Mouse (Mus musculus) cerebellum, postnatal 10 days (tissue): ENCODE measurements around the gene Ly6g6d.

Source experiments
- DNase-seq, 2 experiments: peaks; one replicate each; pipeline ENCODE4 v3.0.0; 2021; ENCODE audit warnings: mixed read lengths in 2 of 2

Gene Ly6g6d

GRCm38 (mm10) chr17:35097164-35097655 lies 19.3 kb upstream of the Ly6g6d start:
- DNase-seq: peak; percentile 78 to 79

GRCm38 (mm10) chr17:35096597-35096996 lies 18.7 kb upstream of the Ly6g6d start:
- peak; percentile 58 to 61 for DNase-seq

- DNase-seq: no peak
Observed at GRCm38 (mm10) chr17:35094475-35095365, 16.9 kb upstream of the Ly6g6d start.

GRCm38 (mm10) chr17:35092403-35093198 lies 14.7 kb upstream of the Ly6g6d start:
- DNase-seq: peak; percentile 57 to 68

GRCm38 (mm10) chr17:35090166-35090932 lies 12.5 kb upstream of the Ly6g6d start:
- DNase-seq: peak; percentile 89 to 91

GRCm38 (mm10) chr17:35088825-35089644 lies 11.2 kb upstream of the Ly6g6d start, which contains the start of gene Abhd16a:
Abhd16a (plus strand) TSS chr17:35089263.
- peak; percentile 97 to 98 for DNase-seq

GRCm38 (mm10) chr17:35088151-35088550 lies 10.3 kb upstream of the Ly6g6d start:
- DNase-seq: peak; percentile 45 to 62

- no peak for DNase-seq
Observed at GRCm38 (mm10) chr17:35085208-35085865, 7.5 kb upstream of the Ly6g6d start, which contains the start of gene Ly6g6f. Ly6g6f (minus strand) TSS chr17:35085610.

- DNase-seq: no peak
Observed at GRCm38 (mm10) chr17:35083929-35084497, 6.1 kb upstream of the Ly6g6d start.

- peak; percentile 52 to 57 for DNase-seq
Observed at GRCm38 (mm10) chr17:35082841-35083576, 5.1 kb upstream of the Ly6g6d start.

- no peak for DNase-seq
Observed at GRCm38 (mm10) chr17:35080710-35081109, 2.8 kb upstream of the Ly6g6d start.

- no peak for DNase-seq
Observed at GRCm38 (mm10) chr17:35080248-35080647, 2.4 kb upstream of the Ly6g6d start.

- DNase-seq: no peak
Observed at GRCm38 (mm10) chr17:35079778-35080177, 1.9 kb upstream of the Ly6g6d start.

- DNase-seq: no peak
Observed at GRCm38 (mm10) chr17:35077285-35077684, 580 bp downstream of the Ly6g6d start.

- no peak for DNase-seq
Observed at GRCm38 (mm10) chr17:35076507-35077176, 1.2 kb downstream of the Ly6g6d start, which contains the start of gene Ly6g6e. Ly6g6e (plus strand) TSS chr17:35076902.

- DNase-seq: peak; percentile 80 to 85
Observed at GRCm38 (mm10) chr17:35074097-35074496, 3.8 kb downstream of the Ly6g6d start.

GRCm38 (mm10) chr17:35071454-35071853 lies 6.4 kb downstream of the Ly6g6d start:
- DNase-seq: peak; percentile 43 to 46

- DNase-seq: peak; percentile 86 to 89
Observed at GRCm38 (mm10) chr17:35070556-35071229, 7.2 kb downstream of the Ly6g6d start.
